Mouse (Mus musculus): ENCODE results near the gene Cpne1. TPM values are rescaled to one million over a fixed set of nuclear protein-coding genes. Genes with fewer than 3 reads are reported as not detected.

Cpne1 gene
- 54.2 TPM for total RNA-seq (2023)

DNA sequence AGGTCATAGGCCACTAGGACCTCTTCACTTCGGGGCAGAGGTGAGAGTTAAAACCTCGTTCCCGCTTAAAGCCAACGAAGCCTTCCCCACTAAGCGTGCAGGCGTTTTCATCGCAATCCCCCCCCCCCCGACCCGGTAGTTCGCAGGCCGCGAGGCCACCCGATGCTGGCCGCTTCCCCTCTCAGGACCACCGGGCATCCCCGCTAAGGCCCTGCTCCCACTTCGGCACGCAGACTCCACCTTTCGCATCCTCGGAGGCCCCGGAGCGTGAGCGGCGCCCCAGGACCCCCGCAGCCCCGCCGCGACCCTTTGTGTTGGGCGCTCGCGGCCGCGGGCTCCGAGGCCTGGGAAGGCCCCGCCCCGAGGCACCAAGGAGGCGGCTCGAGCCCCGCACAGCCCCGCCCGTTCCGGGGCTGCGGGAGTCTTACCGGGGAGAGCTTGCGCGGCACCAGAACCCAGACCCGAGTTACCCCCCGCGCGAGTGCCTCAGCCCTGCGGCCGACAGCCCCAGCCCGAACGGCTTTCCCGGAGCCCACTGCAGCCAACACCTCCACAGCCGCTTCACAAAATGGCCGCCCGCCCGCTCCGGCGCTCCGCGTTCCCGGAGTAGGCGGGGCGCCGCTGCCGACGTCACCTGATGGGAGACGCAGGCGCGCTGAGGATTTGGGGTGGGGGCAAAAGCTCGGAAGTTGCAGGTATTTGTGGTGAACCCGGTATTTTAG is at the start of gene Cpne1, which contains the start of gene Rbm12:
TSS of gene Cpne1 (minus strand) at position 608 of the 722 bp plus-strand sequence.
TSS of gene Rbm12 (minus strand) at position 621 of the 722 bp plus-strand sequence.

GRCm38 (mm10) chr2:156143953-156144724 is 32.4 kb upstream of the Cpne1 start, which contains the start of the genes Romo1 and Nfs1:
TSS of gene Romo1 (plus strand) at chr2:156144039.
TSS of gene Nfs1 (minus strand) at chr2:156144186.

GRCm38 (mm10) chr2:156126992-156127391 is 15.2 kb upstream of the Cpne1 start, which contains the start of gene Gm28036:
TSS of gene Gm28036 (minus strand) at chr2:156127092.

DNA sequence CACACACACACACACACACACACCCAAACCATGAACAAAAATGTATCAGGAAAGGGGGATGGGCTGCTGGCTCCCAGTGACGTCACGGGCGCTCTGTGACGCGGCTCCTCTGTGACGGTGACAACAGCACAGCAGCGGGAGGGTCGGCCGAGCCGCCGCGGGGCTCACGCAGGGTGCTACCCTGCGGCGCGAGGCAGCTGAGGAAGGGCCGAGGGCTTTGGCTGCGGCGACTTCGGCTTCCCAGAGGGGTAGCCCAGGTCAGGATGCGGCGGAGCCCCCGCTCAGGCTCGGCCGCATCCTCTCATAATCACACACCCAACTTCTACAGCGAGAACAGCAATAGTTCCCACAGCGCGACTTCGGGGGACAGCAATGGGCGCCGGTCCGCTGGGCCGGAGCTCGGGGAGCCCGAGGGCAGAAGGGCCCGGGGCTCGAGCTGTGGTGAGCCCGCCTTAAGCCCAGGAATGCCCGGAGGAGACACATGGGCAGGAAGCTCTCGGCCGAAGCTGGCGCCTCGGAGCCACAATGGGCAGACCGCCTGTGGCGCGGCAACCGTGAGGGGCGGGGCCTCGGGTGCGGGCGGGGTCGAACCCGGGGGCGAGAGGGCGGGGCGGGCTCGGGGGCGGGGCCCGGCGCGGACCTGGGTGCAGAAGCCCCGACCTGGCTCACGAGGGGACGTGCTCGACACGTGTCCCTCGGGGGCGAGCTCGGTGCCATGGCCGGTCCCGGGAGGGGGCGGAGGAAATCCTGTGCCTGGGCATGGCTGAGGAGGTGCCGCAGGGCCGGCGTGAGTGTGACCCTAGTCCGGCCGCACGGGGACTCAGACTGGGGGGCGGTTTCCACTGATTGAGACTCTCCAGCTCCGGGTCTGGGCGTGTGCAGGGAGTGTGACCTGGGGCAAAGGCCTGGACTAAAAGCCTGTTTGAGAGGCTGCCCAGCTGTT is 46.4 kb downstream of the Cpne1 start, which contains the start of gene Spag4:
TSS of gene Spag4 (plus strand) at position 77 of the 943 bp plus-strand sequence.

DNA sequence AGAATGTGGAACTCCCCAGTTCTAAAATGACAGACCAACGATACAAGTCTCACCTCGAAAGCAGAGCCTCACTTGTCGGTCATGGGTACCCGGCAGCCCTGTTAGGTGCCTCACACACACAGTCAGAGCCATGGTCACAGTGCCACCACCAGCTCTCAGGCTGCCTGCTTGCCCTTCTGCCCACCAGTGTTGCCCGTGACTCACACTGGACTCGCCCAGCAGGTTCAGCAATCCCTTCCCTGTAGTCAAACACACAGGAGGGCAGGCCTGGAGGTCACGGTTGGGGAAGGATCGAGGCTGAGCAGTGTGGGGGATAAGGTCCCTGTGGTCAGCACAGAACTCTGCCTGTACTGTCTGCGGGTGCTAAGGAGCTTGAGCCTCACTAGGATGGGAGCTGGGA is 58.9 kb downstream of the Cpne1 start, which contains the start of gene Fer1l4:
TSS of gene Fer1l4 (minus strand) at position 132 of the 400 bp plus-strand sequence.

Other genes starting within 250 kb of the Cpne1 start
- gene Uqcc1, start 181.7 kb downstream of the Cpne1 start, total RNA-seq (2023): 44.3 TPM
- gene Gm15557, start 171.2 kb downstream of the Cpne1 start, total RNA-seq (2023): not detected
- gene Gdf5, start 166.6 kb downstream of the Cpne1 start, total RNA-seq (2023): not detected
- 42.1 TPM for gene Cep250, start 155.5 kb downstream of the Cpne1 start, total RNA-seq (2023)
- 1.7 TPM for gene 6430550D23Rik, start 104.0 kb downstream of the Cpne1 start, total RNA-seq (2023)
- 58.9 TPM for gene Ergic3, start 103.9 kb downstream of the Cpne1 start, total RNA-seq (2023)
- not detected for gene Fer1l4, start 59.0 kb downstream of the Cpne1 start, total RNA-seq (2023)
- 5.2 TPM for gene Spag4, start 46.8 kb downstream of the Cpne1 start, total RNA-seq (2023)
- 33.6 TPM for gene Rbm12, start within 50 bp of the Cpne1 start, total RNA-seq (2023)
- 22.6 TPM for gene Gm28036, start 15.1 kb upstream of the Cpne1 start, total RNA-seq (2023)
- gene Romo1, start 32.1 kb upstream of the Cpne1 start, total RNA-seq (2023): 59.9 TPM
- 28.3 TPM for gene Nfs1, start 32.2 kb upstream of the Cpne1 start, total RNA-seq (2023)
- 2,271 TPM for gene Rbm39, start 68.3 kb upstream of the Cpne1 start, total RNA-seq (2023)
- 77.4 TPM for gene Phf20, start 84.5 kb upstream of the Cpne1 start, total RNA-seq (2023)
- gene Cnbd2, start 200.3 kb upstream of the Cpne1 start, total RNA-seq (2023): 6.3 TPM
- 109 TPM for gene Scand1, start 200.7 kb upstream of the Cpne1 start, total RNA-seq (2023)